Mouse (Mus musculus) neural tube, embryonic 13.5 days (tissue): ENCODE results near the gene Ptpn5. TPM values are rescaled to one million over a fixed set of nuclear protein-coding genes. Genes with fewer than 3 reads are reported as not detected.
A peak's percentile ranks its signal among the peaks of the same experiment; 100 is the strongest.

Experiments
- ATAC-seq: fragments of 200-750 bp; cut with Nextera tagmentation; 2 replicates; pipeline ENCODE4 v1.8.0; 2017; ENCODE audit warnings: low read depth, mild to moderate bottlenecking, moderate TSS enrichment, moderate library complexity
- H3K27ac ChIP-seq: fragments of 300-500 bp; sonication (generic); replicated peaks from 2 replicates; pipeline ENCODE4 v1.5.1; 2015; ENCODE audit warnings: moderate library complexity, mild to moderate bottlenecking, inconsistent platforms
- H3K27me3 ChIP-seq: fragments of 300-500 bp; sonication (generic); 2 replicates; pipeline ENCODE4 v1.6.1; 2015; ENCODE audit warnings: mild to moderate bottlenecking, inconsistent platforms
- H3K36me3 ChIP-seq: fragments of 300-500 bp; sonication (generic); 2 replicates; pipeline ENCODE4 v1.6.1; 2015; ENCODE audit warnings: mild to moderate bottlenecking, inconsistent platforms
- H3K4me1 ChIP-seq: fragments of 300-500 bp; sonication (generic); replicated peaks from 2 replicates; pipeline ENCODE4 v1.6.1; 2015; ENCODE audit warnings: inconsistent platforms
- H3K4me2 ChIP-seq: fragments of 300-500 bp; sonication (generic); 2 replicates; pipeline ENCODE4 v1.6.1; 2015; ENCODE audit warnings: inconsistent platforms, mild to moderate bottlenecking, moderate library complexity
- H3K4me3 ChIP-seq: fragments of 300-500 bp; sonication (generic); 2 replicates; pipeline ENCODE4 v1.5.1; 2015; ENCODE audit warnings: mild to moderate bottlenecking, inconsistent platforms
- H3K9ac ChIP-seq: fragments of 300-500 bp; sonication (generic); 2 replicates; pipeline ENCODE4 v1.6.1; 2015; ENCODE audit warnings: moderate library complexity, mild to moderate bottlenecking, inconsistent platforms
- H3K9me3 ChIP-seq: fragments of 300-500 bp; sonication (generic); 2 replicates; pipeline ENCODE4 v1.6.1; 2016; ENCODE audit warnings: inconsistent platforms
- WGBS: fragments of 180-500 bp; shearing (Covaris S2); methylation state at CpG from one replicate; pipeline ENCODE4 v1.1.7; 2015; 5-methylcytosine and 5-hydroxymethylcytosine counted together
- polyA plus RNA-seq: library from polyadenylated mRNA; unstranded; fragments of >200 nt; fragmentation: Nextera tagmentation; extraction: Ambion mirVana; gene quantifications from 2 replicates; pipeline ENCODE4 v1.2.1, GENCODE M21; 2015

Gene Ptpn5
- polyA plus RNA-seq: 100 and 103 TPM in 2 replicates

DNA sequence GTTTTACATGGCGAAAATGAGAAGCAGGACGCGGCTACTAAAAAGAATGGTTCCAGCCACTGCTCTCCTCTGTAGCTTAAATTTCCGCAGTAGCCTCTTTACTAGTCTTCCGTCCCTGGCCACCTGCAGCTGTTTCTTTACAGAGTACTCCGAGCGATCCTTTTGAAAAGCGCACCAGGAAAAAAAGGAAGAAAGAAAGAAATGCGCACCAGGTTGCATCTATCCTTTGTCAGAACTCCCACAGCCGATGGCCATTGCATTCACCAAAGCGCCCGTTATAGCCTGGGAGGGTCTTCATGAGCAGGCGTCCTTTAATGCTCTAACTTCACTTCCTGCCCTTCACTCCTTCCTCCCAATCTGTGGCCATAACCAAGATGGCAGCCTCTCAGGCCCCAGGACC, at the start of gene Ptpn5:
Gene Ptpn5 (minus strand): TSS at position 354 of the 400 bp plus-strand sequence.
- ATAC-seq: 0 out of 2 replicates have a peak, but pooled peaks have one; percentile 3
- H3K9ac ChIP-seq: peak within 1 kb of the TSS; percentile 90
- no peaks in the 10 kb centered on the region for H3K9me3 ChIP-seq
- H3K4me3 ChIP-seq: peak within 1 kb of the TSS; percentile 80
- H3K4me1 ChIP-seq: peaks cover 29% of the 10 kb centered on the region
- H3K27ac ChIP-seq: peak within 1 kb of the TSS; percentile 93
- 1% methylated on average over 13 of the region's 13 CpGs for WGBS
- peak within 1 kb of the TSS; percentile 76 for H3K4me2 ChIP-seq
- H3K27me3 ChIP-seq: peaks cover 44% of the 10 kb centered on the region
- no peaks in the 10 kb centered on the region for H3K36me3 ChIP-seq

DNA sequence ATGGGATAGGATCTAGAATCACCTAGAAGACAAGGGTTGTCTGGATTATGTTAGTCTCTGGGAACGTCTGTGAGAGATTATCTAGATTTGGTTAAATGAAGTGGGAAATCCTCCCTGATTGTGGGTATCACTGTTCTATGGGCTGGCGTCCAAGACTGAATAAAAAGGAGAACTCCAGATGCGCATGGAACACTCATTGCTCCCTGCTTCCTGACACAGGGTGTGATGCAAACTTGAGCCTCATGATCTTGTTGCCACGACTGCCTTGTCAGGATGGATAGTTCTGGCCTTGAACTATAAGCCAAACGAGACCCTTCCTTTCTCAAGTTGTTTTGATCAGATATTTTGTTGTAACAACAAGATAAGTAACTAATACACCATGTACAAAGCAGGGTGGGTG, 37.3 kb upstream of the Ptpn5 start:
- Histone ChIP-seq H3K4me1 (no peaks in the 10 kb centered on the region), H3K4me2 (no peak overlapping the region), H3K4me3 (no peak overlapping the region), H3K27ac (no peak overlapping the region), H3K36me3 (no peaks in the 10 kb centered on the region), H3K9ac (no peak overlapping the region), H3K27me3 (no peaks in the 10 kb centered on the region), H3K9me3 (no peaks in the 10 kb centered on the region)
- WGBS: 84% methylated on average over 5 of the region's 5 CpGs
- ATAC-seq: no peak

DNA sequence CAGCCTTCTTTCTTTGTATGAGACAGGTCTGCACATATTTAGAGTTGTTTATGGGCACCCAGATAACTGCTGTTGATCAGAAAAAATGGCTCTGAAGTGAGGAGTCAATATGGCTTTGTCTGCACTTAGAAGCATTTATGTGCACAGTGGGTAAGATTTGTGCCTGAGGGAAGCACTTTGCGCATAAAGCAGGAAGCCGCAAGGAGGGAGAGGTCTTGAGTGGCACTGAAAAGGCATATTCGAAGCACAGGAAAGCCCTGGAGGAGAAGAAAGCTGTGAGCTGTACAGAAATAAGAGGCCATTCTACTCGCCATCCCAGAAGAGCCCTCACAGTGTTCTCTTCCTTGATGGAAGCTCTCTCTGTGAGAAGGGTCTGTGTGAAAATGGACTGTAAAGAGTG, 31.5 kb upstream of the Ptpn5 start:
- no peaks in the 10 kb centered on the region for H3K36me3 ChIP-seq
- peak overlapping the region; percentile 54 for H3K27ac ChIP-seq
- no peak overlapping the region for H3K9ac ChIP-seq
- H3K4me1 ChIP-seq: no peaks in the 10 kb centered on the region
- peak; percentile 59; the same call in 1 of the 2 replicates for ATAC-seq
- H3K27me3 ChIP-seq: no peaks in the 10 kb centered on the region
- H3K4me2 ChIP-seq: no peak overlapping the region
- WGBS: 78% methylated on average over 4 of the region's 4 CpGs
- H3K4me3 ChIP-seq: no peak overlapping the region
- H3K9me3 ChIP-seq: no peaks in the 10 kb centered on the region

DNA sequence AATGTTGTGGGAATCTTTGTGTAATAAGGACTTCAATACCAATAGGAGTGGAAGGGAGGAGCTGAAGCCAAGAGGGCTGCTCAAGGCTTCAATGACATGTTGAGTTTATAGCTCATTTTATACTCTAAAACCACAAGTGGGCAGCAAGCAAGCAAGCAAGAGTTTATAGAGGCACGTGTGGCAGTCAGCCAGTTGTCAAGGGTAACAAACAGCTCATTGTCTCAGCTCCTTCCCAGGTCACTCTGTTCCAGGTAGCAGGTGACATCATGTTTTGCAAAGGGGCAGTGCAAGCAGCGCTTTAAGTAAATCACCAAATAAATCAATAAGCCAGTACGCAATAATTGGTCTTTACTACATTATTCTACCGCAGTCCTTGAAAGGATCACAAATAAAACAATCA, 29.7 kb upstream of the Ptpn5 start:
- H3K4me3 ChIP-seq: no peak overlapping the region
- no peak overlapping the region for H3K9ac ChIP-seq
- 77% methylated on average over 4 of the region's 4 CpGs for WGBS
- H3K36me3 ChIP-seq: no peaks in the 10 kb centered on the region
- H3K4me1 ChIP-seq: no peaks in the 10 kb centered on the region
- ATAC-seq: no peak
- H3K27me3 ChIP-seq: no peaks in the 10 kb centered on the region
- H3K9me3 ChIP-seq: no peaks in the 10 kb centered on the region
- no peak overlapping the region for H3K4me2 ChIP-seq
- H3K27ac ChIP-seq: no peak overlapping the region

DNA sequence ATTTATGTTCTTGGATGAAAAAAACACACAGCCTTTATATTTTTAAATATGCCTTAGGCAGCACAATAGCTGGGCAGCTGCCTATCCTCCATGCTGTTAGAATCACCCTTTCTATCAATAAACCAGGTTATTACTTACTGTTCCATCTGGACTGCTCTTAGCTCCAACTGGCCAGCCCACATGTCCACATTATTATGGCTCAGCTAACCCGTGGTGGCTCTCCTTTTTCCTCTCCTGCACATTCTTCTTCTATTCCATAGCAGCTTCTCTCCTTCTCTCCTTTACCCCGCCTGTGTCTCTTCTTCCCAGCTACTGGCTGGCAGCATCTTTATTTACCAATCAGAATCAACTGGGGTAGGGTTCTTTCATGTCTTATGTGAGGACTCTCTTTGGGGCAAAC, 25.0 kb upstream of the Ptpn5 start:
- no peaks in the 10 kb centered on the region for H3K36me3 ChIP-seq
- H3K4me1 ChIP-seq: no peaks in the 10 kb centered on the region
- WGBS: 55% methylated on average over 2 of the region's 2 CpGs
- H3K27ac ChIP-seq: no peak overlapping the region
- no peaks in the 10 kb centered on the region for H3K27me3 ChIP-seq
- ATAC-seq: no peak
- no peak overlapping the region for H3K4me2 ChIP-seq
- H3K9me3 ChIP-seq: no peaks in the 10 kb centered on the region
- H3K9ac ChIP-seq: no peak overlapping the region
- no peak overlapping the region for H3K4me3 ChIP-seq

DNA sequence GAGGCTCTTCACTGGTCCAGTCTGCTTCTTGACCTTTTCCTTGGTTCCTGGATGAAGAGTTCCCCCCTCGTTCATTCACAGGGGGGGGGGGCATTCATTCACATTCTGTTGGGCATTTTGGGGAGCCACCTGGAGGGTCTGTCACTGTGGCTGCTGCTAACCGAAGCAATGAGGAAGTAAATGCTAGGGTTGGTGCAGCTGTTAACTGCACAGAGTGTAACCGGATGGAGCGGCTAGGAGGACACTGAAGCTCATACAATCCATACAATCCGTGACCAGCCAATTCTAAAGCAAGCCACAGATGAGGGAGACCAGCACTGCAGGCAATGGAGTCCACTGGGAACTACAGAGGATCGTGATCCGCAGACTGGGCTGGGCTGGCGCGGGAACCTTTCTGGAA, 24.3 kb upstream of the Ptpn5 start:
- 0 out of 2 replicates have a peak, but pooled peaks cover 3% of the 10 kb centered on the region for H3K27me3 ChIP-seq
- ATAC-seq: no peak
- H3K4me1 ChIP-seq: no peaks in the 10 kb centered on the region
- H3K9ac ChIP-seq: no peak overlapping the region
- H3K27ac ChIP-seq: no peak overlapping the region
- no peaks in the 10 kb centered on the region for H3K9me3 ChIP-seq
- H3K4me3 ChIP-seq: no peak overlapping the region
- H3K4me2 ChIP-seq: no peak overlapping the region
- no peaks in the 10 kb centered on the region for H3K36me3 ChIP-seq
- WGBS: 81% methylated on average over 9 of the region's 9 CpGs

DNA sequence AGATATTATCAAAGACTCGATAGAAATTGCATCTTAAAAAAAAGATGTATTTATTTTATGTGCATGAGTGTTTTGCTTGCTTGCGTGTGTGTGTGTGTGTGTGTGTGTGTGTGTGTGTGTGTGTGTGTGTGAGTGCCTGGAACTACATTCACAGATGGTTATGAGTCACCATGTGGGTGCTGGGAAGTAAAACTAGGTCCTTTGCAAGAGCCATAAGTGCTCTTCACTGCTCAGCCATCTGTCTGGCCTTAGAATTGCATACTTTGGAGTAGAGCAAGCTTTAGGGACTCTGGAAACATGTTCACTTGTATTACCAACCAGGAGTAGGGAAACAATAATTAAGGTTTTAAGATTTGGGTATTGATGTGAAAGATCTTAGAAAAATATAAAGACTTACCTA, 22.4 kb upstream of the Ptpn5 start:
- 84% methylated on average over 2 of the region's 2 CpGs for WGBS
- Histone ChIP-seq H3K27ac (no peak overlapping the region), H3K9ac (no peak overlapping the region), H3K4me1 (no peaks in the 10 kb centered on the region), H3K9me3 (no peaks in the 10 kb centered on the region), H3K4me2 (no peak overlapping the region), H3K36me3 (no peaks in the 10 kb centered on the region), H3K4me3 (no peak overlapping the region), H3K27me3 (0 out of 2 replicates have a peak, but pooled peaks cover 3% of the 10 kb centered on the region)
- ATAC-seq: no peak

DNA sequence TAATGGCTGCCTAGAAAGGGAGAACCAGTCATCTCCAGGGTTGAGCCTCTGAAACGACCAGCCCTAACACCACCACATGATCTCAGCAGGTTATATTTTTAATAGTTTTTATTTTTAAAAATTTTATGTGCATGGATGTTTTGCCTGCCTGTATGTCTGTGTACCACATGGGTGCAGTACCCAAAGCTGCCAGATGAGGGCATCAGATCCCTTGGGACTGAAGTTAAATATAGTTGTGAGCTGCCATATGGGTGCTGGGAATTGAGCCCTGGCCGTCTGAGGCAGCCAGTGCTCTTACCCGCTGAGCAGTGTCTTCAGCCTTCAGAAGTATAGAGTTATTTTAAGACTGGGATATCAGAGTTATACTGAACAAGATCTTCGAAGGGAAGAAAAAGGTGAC, 21.9 kb upstream of the Ptpn5 start:
- 86% methylated on average over 4 of the region's 4 CpGs for WGBS
- no peak overlapping the region for H3K27ac ChIP-seq
- no peak overlapping the region for H3K4me2 ChIP-seq
- H3K27me3 ChIP-seq: 0 out of 2 replicates have a peak, but pooled peaks cover 3% of the 10 kb centered on the region
- no peaks in the 10 kb centered on the region for H3K4me1 ChIP-seq
- ATAC-seq: no peak
- H3K9me3 ChIP-seq: no peaks in the 10 kb centered on the region
- H3K36me3 ChIP-seq: no peaks in the 10 kb centered on the region
- no peak overlapping the region for H3K9ac ChIP-seq
- no peak overlapping the region for H3K4me3 ChIP-seq

DNA sequence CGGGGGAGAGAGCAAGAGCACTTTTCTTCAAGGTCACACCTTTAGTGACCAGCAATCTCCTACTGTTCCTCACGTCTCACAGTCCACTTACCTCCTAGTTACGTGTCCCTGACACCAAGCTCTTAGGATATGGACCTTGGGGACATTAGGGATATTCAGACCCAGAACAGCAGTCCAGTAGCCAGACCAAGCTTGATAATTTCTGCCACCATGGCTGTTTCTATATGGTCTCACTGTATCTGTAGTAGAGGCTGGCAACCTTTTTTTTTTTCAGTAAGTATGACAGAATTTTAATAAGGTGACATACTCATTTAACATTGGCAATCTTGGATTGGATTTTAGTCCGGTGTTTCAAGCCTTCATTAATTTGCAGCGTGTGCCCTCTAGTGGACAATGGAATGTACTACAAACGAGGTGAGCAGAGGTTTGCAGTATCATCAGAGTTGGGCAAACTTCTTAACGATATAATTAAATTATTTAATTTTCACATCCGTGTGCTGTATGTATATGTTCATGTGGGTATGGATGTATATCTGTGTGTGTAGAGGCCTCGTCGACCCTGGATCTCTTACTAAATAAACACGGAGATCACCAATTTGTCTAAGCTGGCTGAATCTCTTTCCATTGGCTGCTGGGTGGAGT, 17.1 kb upstream of the Ptpn5 start:
- no peaks in the 10 kb centered on the region for H3K4me1 ChIP-seq
- H3K4me2 ChIP-seq: no peak overlapping the region
- H3K9ac ChIP-seq: no peak overlapping the region
- no peaks in the 10 kb centered on the region for H3K9me3 ChIP-seq
- H3K36me3 ChIP-seq: no peaks in the 10 kb centered on the region
- no peak overlapping the region for H3K4me3 ChIP-seq
- ATAC-seq: peak; percentile 63; the same call in 1 of the 2 replicates
- 19% methylated on average over 11 of the region's 11 CpGs for WGBS
- H3K27ac ChIP-seq: no peak overlapping the region
- H3K27me3 ChIP-seq: 0 out of 2 replicates have a peak, but pooled peaks cover 3% of the 10 kb centered on the region

DNA sequence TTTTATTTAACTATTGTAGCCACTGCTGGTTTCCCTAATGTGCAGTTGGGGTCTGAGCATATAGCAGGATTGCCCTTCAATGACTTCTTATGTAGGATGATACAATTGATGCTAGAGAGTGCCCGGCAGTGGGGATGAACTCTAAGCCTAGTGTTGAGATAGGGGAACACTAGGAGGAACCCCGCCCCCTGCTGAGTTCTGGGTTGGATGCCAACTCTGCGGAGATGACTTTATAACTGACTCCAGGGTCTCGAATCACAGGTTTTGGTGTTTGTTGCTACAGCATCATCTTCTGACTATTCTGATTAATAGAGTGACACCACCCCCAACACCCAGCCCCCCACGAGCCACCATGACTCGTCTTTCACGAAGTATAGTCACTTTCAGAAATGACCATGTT, 14.8 kb upstream of the Ptpn5 start:
- H3K4me3 ChIP-seq: no peak overlapping the region
- H3K4me2 ChIP-seq: no peak overlapping the region
- no peaks in the 10 kb centered on the region for H3K4me1 ChIP-seq
- ATAC-seq: no peak
- 0 out of 2 replicates have a peak, but pooled peaks cover 2% of the 10 kb centered on the region for H3K27me3 ChIP-seq
- H3K27ac ChIP-seq: no peak overlapping the region
- no peaks in the 10 kb centered on the region for H3K36me3 ChIP-seq
- WGBS: 91% methylated on average over 7 of the region's 7 CpGs
- H3K9ac ChIP-seq: no peak overlapping the region
- H3K9me3 ChIP-seq: no peaks in the 10 kb centered on the region

DNA sequence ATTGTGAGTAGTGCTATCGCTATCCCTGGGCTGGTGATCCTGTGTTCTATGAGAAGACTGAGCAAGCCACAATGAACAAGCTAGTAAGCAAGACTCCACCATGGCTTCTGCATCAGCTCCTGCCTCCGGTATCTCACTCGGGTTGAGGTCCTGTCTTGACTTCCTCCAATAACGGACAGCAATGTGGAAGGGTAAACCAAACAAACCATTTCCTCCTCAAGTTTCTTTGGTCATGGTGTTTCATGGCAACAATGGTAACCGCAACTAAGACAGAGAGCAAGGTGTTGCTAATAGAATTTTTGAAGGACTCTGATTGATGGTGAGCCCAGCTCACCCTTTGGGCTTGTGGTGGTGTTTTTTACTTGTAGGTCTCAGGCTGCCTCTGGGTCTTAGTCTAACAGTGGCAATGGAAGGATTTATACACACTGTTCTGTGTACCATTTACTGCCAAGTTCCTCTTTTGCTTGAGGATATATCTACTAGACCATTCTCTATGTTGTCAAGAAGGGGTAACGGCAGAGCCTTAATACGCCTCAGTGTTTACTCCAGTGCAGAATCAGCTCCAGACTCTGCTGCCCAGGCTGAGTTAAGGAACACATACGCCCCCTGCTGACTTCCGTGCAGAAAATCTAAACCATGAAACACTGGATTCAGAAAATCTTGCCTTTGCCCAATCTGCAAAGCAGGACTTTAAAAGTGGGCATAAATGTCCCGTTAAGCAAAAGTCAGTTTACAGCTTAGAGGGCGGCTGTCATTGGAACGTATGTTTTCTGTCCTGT, 12.7 kb upstream of the Ptpn5 start:
- Histone ChIP-seq H3K9ac (no peak overlapping the region), H3K4me2 (no peak overlapping the region), H3K4me3 (no peak overlapping the region), H3K4me1 (no peaks in the 10 kb centered on the region), H3K27me3 (no peaks in the 10 kb centered on the region), H3K9me3 (no peaks in the 10 kb centered on the region), H3K27ac (no peak overlapping the region), H3K36me3 (no peaks in the 10 kb centered on the region)
- 62% methylated on average over 12 of the region's 12 CpGs for WGBS
- ATAC-seq: no peak

DNA sequence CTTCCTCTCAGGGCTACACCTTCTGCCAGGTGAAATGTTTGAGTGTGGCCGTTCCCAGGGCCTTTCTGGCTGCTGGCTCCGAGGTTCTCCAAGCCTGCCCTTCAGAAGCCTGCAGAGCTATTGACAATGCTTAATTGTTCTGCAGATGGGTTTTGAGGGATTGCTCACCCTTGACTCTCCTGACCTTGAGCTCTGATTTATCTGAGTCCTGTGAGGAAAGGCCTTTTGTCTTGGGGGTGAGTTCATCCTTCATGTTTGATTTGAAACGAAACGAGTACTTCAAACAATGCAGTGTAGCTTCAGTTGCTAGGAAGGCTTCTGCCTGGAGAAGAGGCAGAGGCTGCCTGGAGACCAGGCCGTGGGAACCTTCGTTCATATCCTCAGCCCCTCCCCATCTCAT, 10.8 kb upstream of the Ptpn5 start:
- Histone ChIP-seq H3K4me3 (no peak overlapping the region), H3K4me1 (no peaks in the 10 kb centered on the region), H3K9ac (no peak overlapping the region), H3K9me3 (no peaks in the 10 kb centered on the region), H3K27ac (no peak overlapping the region), H3K36me3 (no peaks in the 10 kb centered on the region), H3K27me3 (no peaks in the 10 kb centered on the region), H3K4me2 (no peak overlapping the region)
- 21% methylated on average over 6 of the region's 6 CpGs for WGBS
- ATAC-seq: no peak
